Mouse (Mus musculus): ENCODE measurements around the gene Zmym1.
A peak's percentile ranks its signal among the peaks of the same experiment; 100 is the strongest.
"Not testable (repeated sequence)": the region's sequence is repeated elsewhere in the genome, so short reads cannot be mapped to it uniquely, and the experiment has no call there.

The Zmym1 gene

DNA sequence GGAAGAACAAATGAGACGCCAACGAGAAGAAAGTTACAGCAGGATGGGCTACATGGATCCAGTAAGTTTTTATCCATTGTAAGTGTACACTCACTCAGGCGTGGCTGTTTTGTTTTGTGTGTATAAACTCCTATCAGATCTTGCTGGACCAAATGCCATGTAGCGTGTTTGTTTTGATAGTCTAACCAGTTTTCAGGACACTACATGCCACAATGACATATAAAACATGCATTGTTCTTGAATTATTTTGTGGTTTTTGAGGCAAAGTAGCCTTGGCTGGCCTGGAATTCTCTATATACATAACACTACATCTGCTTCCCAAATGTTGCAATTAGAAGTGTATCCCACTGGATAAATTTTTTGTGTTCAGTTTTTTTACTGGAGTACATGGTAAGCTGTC is 34.1 kb downstream of the Zmym1 start:
- DNase-seq = no peak

DNA sequence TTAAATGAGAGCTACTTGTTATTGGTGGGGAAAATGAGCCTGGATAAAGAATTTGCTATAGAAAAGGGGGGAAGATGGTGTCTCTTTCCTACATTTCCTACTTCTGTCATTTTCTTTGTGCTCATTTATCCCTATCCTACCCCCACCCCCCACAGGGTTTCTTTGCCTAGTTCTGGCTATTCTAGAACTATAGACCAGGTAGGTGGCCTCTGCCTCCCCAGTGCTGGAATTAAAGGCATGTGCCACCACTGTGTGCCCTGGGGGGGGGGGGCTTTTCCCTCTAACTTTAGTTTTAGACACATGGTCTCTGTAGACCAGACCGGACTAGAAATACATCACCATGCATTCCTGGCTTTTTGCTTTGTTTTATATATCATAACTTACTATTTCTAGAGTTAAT is 36.7 kb downstream of the Zmym1 start:
- no peak for DNase-seq

DNA sequence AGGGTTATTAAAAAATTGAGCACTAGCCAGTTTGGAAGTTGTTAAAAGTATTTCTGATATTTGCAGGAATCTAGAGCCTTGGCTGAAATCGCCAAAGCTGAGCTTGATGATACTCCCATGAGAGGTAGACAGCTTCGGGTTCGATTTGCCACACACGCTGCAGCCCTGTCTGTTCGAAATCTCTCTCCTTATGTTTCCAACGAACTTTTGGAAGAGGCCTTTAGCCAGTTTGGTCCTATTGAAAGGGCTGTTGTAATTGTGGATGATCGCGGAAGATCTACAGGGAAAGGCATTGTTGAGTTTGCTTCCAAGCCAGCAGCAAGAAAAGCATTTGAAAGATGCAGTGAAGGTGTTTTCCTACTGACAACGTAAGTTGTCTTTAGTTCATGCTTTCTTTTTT is 37.8 kb downstream of the Zmym1 start:
- DNase-seq = no peak

DNA sequence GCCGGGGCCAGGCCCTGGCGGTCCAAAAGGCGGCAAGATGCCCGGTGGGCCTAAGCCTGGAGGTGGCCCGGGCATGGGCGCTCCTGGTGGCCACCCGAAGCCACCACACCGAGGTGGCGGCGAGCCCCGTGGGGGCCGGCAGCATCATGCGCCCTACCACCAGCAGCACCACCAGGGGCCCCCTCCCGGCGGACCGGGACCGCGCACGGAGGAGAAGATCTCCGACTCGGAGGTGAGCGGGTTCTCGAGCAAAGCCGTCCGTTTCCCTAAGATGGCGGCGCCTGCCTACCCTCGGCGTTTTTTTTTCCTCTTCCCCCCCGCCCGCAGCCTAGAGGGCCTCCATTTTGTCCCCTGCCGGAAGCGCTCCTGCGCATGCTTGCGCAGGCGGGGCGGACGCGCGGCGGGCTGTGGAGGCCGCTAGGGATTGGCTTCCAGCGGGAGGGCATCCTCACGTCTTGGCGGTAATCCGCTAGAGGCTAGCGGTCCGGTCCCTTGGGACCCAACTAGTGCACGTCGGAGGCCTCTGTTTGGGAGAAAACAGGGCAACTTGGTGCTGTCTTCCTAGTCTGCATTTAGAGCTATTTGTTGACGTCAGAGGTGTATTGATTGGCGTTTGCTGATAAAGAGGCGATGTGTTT is 38.8 kb downstream of the Zmym1 start:
- peak; percentile 90 to 91 for DNase-seq

DNA sequence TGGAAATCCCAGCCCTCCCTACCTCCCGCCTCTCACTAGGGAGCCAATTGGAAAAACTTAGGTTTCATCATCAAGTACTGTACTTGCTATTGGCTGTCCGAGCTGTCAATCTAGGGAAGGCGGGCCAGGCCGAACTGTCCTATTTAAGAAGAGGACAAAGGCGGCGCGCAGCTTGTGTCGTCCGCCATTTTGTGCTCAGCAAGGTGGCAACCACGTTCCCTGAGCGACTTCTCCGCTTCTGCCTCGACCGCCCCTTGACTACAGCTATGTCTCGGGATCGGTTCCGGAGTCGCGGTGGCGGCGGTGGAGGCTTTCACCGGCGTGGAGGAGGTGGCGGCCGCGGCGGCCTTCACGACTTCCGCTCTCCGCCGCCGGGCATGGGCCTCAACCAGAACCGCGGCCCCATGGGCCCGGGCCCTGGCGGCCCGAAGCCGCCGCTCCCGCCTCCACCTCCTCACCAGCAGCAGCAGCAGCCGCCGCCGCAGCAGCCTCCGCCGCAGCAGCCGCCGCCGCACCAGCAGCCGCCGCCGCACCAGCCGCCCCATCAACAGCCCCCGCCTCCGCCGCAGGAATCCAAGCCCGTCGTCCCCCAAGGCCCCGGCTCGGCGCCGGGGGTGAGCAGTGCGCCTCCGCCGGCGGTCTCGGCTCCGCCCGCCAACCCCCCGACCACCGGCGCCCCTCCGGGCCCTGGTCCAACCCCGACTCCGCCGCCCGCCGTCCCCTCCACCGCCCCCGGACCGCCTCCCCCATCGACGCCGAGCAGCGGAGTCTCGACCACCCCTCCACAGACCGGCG is 39.6 kb downstream of the Zmym1 start, which contains the start of gene Sfpq:
Gene Sfpq (plus strand): TSS at position 174 of the 795 bp plus-strand sequence.
- DNase-seq = peak; percentile 98 to 99

DNA sequence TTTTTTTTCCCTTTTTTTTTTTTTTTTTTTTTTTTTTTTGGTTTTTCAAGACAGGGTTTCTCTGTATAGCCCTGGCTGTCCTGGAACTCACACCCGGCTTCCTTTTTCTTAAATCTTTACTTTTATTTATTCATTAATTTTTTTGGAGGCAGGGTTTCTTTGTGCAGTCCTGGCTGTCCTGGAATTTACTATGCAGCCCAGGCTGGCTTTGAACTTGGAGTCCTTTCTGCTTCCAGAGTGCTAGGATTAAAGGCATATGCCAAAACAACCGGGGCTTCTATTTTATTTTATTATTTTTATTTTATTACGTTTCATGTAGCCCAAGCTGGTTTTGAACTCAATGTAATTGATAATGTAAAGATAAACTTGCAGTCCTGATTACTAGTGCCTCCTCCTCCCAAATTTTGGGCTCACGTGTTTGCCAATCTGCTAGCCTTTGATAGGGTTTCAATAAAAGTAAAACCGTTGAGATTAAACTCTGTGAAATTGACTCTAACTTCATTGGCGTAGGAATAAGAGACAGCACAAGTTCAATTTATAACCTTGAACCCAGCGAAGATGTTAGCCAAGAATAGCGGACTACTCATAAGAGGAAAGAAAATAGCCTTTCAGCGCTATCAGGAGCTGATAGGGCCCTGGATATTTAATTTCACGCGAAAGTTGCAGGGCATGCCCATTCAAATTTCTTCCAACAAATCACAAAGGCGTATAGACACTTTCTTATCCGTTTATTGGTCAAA is 40.4 kb downstream of the Zmym1 start:
- DNase-seq = no peak

DNA sequence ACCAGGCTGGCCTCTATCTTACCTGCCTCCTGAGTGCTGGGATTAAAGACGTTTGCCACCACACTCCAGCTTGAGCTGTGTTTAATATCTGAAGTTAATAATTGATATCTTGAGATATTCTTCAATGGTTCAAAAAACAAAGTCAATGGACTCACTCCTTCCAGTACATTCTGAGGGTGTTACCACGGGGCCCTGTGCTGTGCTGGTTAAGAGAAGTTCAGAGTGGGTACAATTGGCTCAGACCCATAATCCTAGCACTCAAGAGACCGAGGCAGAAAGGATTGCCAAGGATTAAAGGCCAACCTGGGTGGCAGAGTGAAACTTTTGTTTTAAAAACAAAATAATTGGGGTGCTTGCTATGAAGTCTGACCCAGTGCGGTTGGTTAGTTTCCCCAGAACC is 44.6 kb downstream of the Zmym1 start:
- DNase-seq = no peak

DNA sequence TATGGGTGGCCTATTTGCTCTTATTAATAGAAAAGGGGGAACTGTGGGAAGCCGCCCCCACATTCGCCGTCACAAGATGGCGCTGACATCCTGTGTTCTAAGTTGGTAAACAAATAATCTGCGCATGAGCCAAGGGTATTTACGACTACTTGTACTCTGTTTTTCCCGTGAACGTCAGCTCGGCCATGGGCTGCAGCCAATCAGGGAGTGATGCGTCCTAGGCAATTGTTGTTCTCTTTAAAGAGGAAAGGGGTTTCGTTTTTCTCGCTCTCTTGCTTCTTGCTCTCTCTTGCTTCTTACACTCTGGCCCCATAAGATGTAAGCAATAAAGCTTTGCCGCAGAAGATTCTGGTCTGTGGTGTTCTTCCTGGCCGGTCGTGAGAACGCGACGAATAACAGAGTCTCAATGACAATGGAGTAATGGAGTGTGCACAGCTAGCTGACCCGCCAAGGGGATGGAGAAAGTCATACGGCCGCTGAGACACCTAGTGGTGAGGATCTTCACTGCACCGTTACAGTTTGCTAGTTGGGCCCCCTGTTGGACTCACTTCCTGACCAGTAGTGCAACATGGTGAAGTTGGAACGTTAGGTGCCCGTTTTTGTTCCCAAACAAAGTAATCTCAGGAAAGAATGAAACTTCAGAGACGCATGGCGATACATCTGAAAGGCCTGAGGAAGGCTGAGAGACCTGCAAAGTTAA is 45.5 kb downstream of the Zmym1 start:
- peak; percentile 86 to 88 for DNase-seq

DNA sequence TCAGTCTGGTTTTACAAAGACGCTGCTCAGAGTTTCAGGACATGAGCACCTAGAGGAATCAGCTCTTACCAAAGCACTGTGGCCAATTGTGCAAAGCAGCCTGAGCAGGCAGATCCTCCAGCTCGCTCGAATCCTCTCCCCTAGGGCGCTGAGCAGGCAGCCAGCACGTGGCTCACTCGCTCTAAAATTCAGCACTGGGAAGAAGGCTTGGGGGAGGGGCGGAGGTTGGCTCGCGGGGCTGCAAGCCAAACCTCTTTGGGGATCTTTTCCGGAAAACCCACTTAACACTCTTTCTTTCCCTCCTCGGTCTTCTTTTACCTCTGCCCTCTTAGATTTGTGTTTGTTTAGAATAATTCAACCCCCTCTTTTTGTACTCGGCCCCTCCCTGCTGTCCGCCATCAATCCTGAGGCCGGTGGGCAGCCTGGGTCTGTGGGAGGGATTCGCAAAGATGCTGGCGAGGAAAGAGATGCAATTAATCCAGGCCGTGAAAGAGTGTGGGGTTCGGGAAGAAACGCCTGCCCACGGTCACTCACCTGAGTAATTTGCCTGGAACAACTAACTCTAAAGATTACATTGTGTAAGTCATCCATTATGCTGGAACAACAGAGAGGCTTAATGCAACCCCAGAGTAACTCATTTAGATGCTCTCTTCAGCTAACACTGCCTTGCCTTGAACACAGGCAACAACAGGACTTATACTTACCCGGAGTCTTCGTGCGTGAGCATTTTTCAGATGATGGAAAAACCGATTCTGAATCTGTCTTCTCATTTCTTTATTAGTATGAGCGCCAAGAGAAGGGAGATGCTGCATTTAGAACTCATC is 55.6 kb downstream of the Zmym1 start:
- no peak for DNase-seq

DNA sequence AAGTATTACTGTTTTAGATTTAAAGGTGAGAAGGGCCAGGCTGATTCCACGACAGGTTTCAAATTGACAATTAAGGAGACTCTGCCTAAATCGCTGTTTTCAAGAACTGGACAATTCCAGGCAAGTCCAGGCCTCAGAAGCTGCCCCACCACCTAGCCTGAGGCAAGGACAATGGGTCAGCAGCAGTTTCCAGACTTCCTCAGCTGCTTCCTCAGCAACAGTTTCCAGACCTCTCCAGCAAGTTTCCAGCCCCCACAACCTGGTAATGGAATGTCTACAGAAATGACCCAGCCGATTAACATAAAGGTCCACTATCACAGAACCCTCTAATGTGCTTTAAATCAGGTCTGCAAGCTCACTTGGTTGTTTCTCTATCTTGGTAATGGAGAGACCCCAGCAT is 56.6 kb downstream of the Zmym1 start:
- no peak for DNase-seq

DNA sequence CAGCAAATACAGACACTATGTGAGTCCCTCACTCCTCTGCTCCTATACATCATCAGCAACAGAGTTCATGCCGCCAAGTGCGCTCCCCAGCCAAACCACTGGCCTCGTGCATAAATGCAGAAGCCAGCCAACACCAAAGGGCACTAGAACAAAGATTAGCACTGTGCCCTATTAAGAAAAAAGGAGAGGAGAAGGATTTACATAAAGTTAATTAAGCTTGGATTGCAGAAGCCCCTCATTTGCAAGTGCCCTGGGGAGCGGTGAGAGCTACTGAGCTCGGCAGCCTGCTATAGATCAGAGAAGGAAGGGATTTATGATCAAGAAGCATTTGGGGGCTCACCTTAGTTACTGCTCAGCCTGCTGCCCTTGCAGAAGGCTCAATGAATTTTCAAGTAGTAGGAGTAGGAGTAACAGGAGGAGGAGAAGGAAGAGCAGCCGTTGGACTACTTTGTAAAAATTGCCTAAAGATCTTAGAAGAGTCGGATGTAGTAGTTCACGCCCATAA is 60.3 kb downstream of the Zmym1 start:
- no peak for DNase-seq

DNA sequence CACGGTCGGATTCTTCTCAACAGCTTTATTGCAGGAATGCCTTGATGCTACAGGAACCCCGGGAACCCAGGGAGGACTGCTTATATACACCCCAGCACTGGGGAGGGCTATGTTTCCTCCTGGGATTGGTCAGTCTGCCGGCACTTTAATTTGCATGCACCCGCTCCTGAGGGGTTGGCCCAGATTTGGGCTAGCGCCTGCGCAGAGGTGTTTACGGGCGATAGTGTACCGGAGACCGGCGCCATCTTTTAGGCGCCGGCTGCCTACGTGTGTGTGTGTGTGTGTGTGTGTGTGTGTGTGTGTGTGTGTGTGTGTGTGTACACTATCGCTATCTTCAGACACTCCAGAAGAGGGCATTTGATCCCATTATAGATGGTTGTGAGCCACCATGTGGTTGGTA is 61.6 kb downstream of the Zmym1 start:
- DNase-seq = not testable (repeated sequence)
